Mouse (Mus musculus): ENCODE results near the gene Abt1.

The Abt1 gene

DNA sequence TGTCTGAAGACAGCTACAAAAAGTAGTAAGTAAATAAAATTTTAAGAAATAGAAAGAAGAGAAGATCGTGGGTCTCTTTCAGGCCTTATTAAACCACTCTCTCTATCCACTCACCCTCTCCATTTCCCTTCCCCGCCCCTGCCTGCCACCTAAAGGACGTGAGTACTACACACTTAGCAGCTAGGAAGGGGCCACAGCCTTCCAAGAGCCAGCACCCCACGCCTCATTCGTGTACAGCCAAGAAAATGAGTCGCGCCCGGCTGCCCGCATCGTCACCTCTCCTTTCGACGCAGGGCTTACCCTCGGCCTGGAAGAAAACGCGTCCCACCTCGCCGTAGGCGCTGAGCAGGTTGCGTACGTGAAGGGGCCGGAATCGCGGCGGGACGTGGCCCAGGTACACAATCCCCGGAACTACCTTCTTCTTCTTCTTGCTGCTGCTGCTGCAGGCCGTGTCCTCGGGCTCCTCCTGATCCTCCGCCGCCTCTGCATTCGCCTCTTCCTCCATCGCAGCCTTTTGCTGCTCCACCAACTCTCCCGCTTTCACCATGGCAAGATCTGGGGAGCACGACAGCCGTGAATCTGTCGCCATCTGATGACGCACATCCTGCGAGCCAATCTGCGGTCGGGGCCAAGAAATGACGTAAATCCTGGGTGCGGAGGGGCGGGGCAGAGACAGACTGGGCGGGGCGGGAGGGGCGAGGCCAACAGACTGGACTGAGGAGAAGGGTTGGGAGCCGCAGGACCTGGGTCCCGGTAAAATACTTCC lies at the start of gene Abt1:
Gene Abt1 (minus strand): TSS at position 581 of the 766 bp plus-strand sequence.
- peak; percentile 97 for DNase-seq

DNA sequence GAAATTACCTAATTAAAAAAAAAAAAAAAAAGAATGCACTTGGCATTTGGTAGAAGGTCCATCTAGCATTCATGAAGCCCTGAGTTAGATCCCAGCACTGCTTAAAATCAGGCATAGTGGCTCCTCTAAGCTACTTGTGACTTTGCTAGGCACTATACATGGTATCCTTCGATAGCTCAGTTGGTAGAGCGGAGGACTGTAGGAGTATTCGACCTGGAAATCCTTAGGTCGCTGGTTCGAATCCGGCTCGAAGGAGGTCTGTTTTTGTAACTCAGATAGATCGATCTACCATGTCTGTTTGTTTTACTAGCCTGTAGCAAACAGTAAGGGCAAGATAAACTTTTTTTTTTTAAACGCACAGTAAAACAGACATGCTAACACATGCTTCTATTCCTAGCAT lies 43.2 kb upstream of the Abt1 start:
- DNase-seq: peak; percentile 69

DNA sequence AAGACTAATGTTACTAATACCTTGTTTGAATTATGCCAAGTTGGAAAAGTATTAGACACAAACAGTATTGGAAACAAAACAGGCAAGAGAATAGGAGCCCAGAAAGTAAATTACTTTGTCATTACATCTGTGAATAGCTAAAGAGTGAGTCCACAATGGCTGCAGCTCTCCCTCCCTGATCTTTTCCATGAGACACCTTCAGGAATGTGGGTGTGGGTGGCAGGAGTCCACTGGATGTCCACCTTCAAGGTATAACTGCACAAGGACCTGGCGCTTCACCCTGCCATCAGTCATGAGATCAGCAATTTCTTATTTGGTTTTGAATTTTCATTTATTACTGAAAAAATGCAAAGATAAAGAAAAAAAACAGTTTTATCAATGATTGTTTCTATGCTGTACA lies 42.6 kb upstream of the Abt1 start:
- no peak for DNase-seq

DNA sequence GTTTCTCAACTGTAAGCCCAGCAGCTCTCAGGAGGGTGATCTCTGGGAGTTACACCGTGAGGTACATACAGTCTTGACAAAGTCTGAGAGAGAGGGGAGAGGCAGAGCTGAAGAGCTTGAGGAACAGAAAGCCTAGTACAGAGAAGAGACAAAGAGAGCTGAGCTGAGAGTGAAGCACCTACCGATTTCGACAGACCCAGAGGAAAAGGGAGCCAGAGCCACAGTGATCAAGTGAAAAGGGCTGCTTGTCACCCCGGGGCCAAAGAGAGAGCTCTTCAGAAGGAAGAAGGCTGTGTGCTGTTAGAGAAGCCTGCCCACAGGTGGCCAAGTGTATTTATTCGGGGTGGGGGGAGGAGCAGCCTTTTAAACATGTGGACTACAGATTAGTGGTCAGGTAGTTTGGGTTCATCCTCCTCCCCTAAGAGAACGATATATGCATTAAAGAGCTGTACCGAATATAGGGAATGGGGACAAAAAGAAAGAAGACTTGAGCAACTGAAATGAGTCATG lies 42.0 kb upstream of the Abt1 start, which contains the start of gene Btn1a1:
Gene Btn1a1 (minus strand): TSS at position 302 of the 510 bp plus-strand sequence.
- DNase-seq: no peak

DNA sequence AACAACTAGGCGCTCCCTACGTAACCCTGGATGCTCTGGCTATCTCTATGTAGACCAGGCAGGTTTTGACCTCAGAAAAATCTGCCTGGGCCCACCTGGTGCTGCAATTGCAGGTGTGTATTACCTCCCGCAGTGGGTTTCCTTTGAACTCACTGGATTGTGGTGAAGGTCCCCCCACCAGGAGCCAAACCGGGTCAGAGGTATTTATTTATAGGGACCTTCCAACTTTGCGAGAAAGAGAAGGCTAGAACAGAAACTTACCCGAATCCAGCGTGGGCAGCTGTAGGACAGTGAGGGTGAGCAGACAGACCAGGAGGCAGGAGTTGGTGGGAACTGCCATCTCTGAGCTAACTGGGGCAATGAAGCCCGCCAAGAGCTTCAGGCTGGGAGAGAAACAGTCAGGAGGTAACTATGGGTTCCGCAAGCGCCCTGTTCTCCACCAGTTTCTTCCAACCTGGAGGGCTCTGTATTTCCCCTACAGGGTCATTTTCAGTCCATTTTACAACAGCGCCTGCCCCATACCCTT lies 41.2 kb upstream of the Abt1 start:
- no peak for DNase-seq

DNA sequence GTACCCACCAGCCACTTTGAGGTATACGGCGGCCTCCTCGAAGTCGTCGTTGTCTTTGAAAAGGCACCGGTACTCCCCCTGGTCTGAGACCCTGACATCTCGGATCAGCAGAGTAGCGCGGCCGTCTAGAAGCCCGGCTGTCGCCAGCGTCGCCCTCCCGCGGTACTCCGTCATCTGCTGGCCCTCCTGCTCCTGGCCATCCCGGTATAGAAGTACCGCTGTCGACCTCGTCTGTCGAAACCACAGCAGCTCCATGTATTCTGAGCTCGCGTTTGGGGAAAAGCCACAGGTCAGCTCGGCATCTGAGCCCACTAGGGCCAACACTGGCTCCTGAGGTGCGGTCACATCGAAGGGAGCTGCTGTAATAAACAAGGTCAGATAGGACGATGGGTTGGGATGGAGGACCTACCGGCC lies 40.6 kb upstream of the Abt1 start:
- peak; percentile 16 for DNase-seq

DNA sequence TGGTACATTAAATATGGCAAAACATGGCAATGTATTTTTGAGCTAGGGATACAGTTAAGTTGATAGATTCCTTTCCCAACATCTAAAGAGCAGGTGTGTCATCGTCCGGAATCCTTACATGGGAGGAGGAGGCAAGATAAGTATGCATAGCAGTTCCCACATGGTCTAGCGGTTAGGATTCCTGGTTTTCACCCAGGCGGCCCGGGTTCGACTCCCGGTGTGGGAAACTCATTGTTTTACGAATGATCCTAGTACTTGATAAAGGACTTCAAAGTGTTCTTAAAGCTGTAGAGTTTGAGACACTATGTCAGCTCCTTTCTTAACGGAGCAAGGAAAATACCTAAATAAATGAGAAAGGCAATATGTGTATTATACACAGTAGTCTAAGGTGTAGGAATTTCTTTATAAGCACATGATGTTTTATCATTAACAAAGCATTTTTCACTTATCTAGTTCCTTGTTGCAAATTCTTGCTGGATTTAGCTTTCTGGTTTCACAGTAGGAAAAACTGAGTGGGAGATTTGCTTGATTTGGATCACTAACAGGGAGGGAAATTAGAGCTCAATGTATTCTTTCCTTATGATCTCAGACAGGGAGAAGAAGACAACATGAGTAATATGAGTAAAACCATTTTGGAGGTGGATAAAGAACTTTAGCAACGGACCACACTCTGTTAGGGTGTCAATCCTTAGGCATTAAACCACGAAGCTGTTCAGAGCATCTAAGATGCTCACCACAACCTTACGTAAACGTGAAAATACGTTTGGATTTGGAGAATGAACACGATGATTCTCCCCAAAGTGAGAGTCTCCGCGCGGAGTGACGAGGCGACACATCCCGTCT lies 39.9 kb upstream of the Abt1 start:
- peak; percentile 79 for DNase-seq

DNA sequence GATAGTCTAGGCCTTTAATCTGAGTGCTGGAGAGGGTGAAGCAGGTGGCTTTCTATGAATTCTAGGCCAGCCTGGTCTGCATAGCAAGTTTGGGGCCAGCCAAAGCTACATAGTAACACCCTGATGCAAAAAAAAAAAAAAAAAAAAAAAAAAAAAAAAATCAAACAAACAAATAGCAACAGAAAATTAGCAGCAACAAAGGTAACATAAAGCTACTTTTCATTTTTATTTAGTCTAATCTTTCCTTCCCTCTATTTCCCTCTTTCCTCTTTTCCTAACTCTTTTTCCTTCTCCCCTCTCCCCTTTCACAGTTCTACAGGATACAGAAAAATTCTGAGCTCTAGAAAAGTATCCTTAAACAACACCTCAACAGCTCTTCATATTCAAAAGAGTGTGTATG lies 39.0 kb upstream of the Abt1 start:
- DNase-seq: no peak

DNA sequence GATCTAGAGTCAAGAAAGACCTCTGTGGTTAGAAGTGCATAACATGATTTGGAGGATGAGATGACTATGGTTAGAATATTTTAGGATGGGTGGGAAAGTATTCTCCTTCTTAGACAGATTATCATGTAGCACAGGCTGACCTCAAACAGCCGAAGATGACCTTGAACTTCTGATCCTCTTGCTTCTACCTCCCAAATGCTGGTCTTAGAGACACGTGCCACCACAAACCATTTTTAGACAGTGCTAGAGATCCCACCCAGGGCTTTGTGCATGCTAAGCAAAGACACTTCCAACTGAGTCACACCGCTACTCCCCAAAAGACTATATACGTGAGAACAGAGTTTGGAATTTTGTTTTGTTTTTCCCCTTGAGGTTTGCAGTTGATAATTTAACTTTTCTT lies 38.4 kb upstream of the Abt1 start:
- DNase-seq: no peak

DNA sequence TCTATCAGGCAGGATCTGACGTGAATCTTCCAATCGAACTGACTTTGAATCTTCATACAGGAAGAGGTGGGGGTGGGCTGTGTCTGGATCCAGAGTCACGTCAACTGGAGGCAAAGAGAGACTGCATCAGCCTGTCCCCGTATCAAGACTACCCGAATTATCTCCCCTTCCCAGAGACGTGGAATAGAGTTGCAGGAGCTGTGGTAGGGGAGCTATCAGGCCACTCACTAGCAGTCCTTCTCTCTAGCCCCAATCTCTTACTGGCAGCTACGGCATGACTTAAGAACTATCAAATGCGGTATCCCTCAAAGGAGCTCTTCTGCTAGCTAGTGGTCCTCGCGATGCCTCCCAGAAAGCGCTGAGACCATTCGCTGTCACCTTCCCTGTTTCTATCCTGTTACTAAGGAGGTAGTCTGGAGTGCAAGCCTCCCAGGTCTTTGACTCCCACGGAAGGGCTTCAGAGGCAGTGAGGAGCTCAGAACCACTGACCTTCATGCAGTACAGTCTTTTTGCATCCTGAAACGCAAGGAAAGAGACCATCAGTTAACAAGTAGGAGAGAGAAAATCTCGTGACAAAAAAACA lies 35.7 kb upstream of the Abt1 start:
- DNase-seq: no peak

DNA sequence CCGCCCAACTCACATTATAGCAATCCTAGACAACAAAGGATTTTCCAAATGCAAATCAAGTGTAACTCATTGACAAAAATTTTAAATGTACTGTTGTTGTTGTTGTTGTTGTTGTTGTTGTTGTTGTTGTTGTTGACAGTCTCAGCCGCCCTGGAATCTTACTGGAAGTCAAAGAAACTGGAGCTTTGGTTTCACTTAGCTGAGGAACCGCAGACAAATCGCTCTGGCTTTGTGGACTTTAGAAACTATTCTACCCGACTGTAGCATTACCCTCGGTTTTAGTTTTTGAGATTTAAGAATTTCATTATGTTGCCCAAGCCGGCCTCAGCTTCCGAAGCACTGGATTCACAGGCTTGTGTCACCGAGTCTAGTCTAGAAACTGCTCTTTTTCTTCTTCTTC lies 30.3 kb upstream of the Abt1 start:
- no peak for DNase-seq

DNA sequence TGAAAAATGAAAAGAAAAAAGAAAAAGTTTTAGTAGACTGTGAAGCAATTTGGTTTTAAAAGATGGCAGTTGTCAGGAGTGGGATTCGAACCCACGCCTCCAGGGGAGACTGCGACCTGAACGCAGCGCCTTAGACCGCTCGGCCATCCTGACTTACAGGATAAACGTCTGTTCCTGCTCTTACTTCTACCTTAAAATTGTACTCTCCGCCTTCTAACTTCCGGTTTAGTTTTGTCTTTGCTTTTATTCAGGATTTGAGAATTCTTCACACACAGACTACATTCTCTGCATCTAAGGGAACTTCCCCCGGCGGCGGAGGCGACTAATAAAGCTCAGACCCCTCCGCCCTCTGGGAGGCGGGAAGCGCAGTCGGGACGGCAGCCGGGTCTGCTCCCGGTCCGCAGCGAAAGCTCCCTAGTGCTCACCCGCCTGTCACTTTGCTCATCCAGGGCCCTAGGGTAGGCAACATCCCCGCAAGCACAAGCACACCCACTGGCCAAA lies 29.7 kb upstream of the Abt1 start:
- DNase-seq: peak; percentile 81

DNA sequence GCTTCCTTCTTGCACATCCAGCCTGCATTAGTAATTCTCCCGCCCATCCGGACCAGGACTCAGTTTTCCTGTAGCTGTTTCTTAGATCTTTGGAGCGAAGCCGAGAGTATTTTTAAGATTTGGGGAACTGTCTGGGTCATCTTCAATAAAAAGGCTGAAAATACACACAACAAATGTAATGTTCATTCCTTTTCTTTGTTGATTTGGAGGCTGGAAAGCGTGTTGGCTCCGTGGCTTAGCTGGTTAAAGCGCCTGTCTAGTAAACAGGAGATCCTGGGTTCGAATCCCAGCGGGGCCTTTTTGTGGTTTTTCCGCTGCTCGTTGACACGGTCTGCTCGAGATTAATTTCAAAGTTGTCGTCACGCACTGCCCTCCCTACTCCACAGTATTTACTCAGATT lies 26.7 kb upstream of the Abt1 start:
- DNase-seq: peak; percentile 88

DNA sequence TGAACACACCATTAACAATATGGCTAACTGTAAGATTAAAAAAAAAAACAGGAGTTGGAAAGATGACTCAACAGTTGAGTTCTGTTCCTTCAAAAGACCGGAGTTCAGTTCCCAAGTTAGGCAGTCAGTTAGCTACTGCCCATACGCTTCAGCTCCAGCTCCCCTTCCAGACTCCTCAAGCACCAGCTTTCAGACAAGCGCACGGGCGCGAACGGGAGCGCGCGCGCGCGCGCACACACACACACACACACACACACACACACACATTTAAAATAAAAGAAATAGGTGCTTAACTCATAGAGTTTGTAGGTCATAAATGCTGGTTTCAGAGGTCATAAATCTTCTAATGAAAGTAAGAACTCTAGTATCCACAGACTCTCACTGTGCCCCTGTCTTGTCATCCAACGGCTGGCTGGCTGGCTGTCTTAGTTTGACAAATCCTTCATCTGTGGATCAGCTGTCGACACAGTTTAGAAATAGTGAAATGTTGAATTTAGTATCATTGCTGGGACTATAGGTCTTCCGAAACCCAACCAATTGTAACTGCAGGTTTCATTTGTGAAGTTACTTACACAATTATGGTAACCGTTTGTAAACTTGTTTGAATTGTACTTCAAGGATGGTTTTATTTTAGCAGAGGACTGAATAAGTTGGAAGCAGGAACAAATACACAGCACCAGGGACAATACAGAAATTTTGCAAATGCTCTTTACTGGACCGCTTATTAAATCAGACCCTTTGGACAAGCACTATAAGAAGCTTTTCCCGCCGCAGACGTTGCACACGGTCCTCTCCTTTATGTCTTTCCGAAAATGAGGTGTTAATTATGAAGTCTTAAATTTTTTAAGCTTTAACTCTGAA lies 25.8 kb upstream of the Abt1 start:
- peak; percentile 47 for DNase-seq

DNA sequence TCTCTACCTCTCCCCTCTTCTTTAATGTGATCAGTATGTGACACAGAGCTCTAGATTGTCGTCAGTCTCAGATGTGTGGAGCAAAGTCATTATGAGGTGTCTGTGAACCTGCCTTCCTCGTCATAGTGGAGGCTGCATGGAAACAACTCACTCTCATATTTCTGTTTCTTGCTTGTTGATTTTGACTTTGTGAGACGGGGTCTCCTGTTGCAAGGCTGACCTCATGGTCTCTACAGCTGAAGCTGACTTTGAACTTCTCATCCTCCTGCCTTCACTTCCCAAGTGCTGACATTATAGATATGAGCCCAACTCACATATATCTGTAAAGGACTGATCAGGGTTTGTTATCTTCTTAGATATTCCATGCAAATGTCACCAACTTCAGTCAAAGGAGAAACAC lies 25.1 kb upstream of the Abt1 start:
- DNase-seq: no peak

DNA sequence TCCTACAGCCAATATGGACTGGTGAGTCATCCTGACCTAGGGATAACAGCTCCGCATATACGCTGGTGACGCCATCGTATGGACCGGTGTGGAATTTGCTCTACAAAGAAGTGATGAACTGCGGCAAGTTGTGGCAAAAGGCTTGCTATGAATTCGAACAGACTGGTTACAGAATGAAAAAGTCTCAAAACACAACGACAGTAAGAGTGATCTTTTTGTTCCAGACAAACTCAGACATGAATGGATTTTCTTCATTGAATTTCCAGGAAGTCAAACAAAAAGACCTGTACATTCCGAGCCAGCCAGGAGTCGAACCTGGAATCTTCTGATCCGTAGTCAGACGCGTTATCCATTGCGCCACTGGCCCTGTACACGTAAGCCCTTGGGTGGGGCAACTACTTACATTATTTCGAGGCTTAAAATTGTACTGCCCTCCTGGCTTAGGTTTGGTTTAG lies 22.9 kb upstream of the Abt1 start:
- peak; percentile 84 for DNase-seq

DNA sequence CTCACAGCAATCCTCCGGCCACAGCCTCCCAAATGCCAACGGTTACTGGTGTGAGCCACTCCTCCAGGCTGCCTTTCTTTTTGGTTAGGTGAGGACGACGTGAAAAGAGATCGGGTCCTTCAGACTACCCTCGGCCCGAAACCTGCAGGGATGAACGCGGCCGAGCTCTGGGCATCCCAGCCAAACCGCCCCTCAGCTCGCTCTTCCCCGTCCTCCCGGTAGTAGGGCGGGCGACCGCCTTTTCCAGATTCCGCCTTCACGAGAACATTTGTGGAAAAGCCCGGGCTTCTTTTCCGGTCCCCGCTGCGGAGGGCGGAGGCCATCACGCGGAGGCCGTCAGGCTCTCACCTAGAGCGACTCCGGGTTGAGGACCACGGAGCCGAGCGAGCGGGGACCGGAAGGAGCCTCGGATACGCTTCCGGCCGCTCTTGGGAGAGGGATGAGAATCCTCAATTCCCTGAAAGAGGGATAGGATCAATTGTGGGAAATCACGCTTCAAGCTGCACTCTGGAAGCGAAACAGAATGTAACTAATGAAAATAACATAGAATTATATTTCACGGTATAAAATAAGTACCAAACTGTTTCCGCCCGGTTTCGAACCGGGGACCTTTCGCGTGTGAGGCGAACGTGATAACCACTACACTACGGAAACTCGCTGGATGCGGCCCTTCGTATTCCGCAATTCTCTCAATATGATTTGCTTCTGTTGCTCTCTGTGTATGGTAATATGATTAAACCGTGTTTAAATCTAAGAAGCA lies 22.1 kb upstream of the Abt1 start:
- peak; percentile 92 for DNase-seq

DNA sequence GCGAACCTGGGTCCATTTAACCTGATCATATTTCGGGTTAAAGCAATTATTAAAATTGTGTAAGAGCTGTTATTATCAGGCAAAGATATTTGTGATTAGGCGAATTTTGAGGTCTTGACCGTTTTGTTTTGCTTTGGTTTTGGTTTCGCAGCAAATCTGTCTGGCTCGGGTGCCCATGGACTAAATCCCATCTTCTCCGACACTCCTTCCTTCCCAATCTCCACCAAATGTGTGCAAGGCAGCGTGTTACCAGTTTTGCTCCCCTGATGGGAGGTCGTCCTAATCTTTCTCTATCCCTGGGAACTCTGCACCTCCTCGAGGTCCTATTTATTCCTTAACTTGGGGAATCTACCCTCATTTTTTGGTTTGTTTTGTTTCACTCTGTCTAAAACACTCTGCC lies 21.5 kb upstream of the Abt1 start:
- no peak for DNase-seq

DNA sequence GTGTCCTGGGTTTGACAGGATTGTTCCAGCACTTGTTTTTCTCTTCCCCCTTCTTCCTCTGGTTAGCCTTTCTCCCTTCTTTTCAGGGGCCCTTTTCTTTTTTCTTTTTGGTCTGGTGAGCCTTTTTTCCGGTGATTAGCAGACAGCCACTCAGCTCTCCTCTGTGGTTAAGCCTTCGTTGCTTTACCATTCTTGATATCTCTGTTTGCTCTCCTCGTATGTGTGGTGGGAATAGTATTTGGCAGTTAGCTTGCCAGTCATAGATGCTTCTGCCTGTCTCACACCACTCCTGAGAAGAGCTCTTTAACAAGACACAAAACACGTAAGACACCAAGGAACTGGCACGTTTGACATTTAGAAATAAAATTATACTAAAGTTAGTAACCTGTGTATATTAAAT lies 20.8 kb upstream of the Abt1 start:
- DNase-seq: no peak

DNA sequence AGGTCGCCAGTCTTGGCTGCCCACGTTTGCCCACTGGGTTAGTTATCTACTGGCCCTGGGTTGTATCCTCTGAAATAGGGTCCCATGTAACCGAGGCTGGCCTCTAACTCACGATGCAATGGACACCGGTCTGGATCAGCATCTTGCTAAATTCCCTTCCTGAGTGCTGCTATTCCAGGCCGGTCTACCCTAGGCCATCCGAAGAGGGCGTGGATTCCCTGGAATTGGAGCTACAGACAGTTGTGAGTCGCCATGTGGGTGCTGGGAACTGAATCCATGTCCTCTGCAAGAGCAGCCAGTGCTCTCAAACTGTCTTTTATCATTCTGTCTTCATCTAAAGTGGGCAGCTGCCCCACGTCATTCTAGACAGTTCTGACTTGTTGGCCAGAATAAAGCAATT lies 16.2 kb upstream of the Abt1 start:
- DNase-seq: no peak

DNA sequence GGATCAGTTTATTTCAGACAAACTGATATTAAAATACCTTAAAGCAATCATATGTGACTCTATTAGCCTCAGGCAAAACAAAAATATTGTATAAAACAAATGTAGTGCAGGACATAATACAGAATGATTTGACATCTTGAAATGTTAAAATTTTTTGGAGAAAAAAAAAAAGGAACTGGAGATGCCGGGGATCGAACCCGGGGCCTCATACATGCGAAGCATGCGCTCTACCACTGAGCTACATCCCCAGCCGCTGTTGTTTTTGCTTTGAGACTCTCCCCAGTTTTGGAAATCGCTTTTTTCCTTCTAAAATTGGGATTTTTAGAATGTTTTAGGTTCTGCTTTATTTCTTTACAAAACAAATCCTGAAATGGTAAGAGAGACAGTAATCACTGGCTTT lies 14.9 kb upstream of the Abt1 start:
- peak; percentile 64 for DNase-seq
